Mouse (Mus musculus) testis, adult 2 months (tissue): ENCODE measurements around the gene Rfx4. TPM values are rescaled to one million over a fixed set of nuclear protein-coding genes. Genes with fewer than 3 reads are reported as not detected.

Experiments used
- H3K27ac ChIP-seq: fragments of 200-500 bp; 2 replicates; pipeline ENCODE4 v1.5.1; 2012; ENCODE audit warnings: low read depth, low read length; ENCODE audit not compliant: control insufficient read depth, insufficient read depth
- H3K27me3 ChIP-seq: fragments of 200-500 bp; 2 replicates; pipeline ENCODE4 v1.6.1; 2012; ENCODE audit warnings: mild to moderate bottlenecking, low read length, moderate library complexity; ENCODE audit not compliant: control insufficient read depth, insufficient read depth
- H3K36me3 ChIP-seq: fragments of 200-500 bp; 2 replicates; pipeline ENCODE4 v1.6.1; 2012; ENCODE audit warnings: mild to moderate bottlenecking, low read length; ENCODE audit not compliant: control insufficient read depth, insufficient read depth
- H3K4me1 ChIP-seq: fragments of 200-500 bp; 2 replicates; pipeline ENCODE4 v1.6.1; 2012; ENCODE audit warnings: low read length; ENCODE audit not compliant: control insufficient read depth, insufficient read depth
- H3K4me3 ChIP-seq: fragments of 200-500 bp; 2 replicates; pipeline ENCODE4 v1.5.1; 2012; ENCODE audit warnings: low read depth, mild to moderate bottlenecking, low read length, moderate library complexity, mixed read lengths; ENCODE audit not compliant: control insufficient read depth
- CTCF ChIP-seq: fragments of 200-500 bp; IDR thresholded peaks from 2 replicates; pipeline ENCODE4 v1.5.1; 2012; ENCODE audit warnings: low read depth, mild to moderate bottlenecking, inconsistent platforms, low read length, moderate library complexity; ENCODE audit not compliant: control insufficient read depth, insufficient read depth, insufficient replicate concordance
- POLR2A ChIP-seq: fragments of 200-500 bp; IDR thresholded peaks from 2 replicates; pipeline ENCODE4 v1.6.1; 2012; ENCODE audit warnings: low read depth, mild to moderate bottlenecking, inconsistent platforms, low read length, moderate library complexity; ENCODE audit not compliant: control insufficient read depth
- polyA plus RNA-seq: library from polyadenylated mRNA; depleted of rRNA; stranded (reverse); fragments of >200 nt; gene quantifications from 2 replicates; pipeline ENCODE4 v1.2.3, GENCODE M21; 2012

Rfx4 gene
- polyA plus RNA-seq, 1 experiment, result 93.1 TPM

DNA sequence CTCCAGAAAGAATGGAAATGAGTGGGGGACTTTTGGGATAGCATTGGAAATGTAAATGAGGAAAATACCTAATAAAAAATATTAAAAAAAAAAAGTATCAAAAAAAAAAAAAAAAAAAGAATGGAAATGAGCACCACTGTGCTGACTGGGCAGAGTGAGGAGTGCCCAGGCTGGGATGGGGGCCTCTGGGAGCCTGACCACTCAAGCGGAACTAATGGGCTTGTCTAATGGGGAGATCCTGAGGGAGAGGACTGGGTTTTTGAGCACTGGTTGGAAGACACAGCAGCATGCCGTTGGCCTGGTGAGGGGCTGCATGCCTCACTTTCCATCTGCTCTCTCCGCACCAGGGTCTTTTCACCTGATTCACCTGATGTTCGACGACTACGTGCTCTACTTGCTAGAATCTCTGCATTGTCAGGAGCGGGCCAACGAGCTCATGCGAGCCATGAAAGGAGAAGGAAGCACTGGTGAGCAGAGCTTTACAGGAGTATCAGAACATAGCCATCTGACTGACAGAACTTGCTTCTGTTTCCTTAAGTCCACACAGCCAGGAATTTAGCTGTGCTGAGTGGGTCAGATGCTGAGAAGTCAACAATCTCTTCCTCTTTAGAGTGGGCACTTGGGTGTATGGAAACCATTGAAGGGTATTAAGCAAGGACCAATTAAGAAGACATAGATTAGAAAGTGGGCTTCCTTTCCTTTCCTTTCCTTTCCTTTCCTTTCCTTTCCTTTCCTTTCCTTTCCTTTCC, 124.1 kb downstream of the Rfx4 start:
- Histone ChIP-seq H3K4me1 (no peaks in the 10 kb centered on the region), H3K36me3 (no peaks in the 10 kb centered on the region; the same call in 1 of the 2 replicates)

GRCm38 (mm10) chr10:84882528-84882927, 126.7 kb downstream of the Rfx4 start:
- no peak overlapping the region for H3K27ac ChIP-seq
- no peak for TF ChIP-seq POLR2A
- TF ChIP-seq CTCF, result no peak
- no peaks in the 10 kb centered on the region; the same call in 1 of the 2 replicates for H3K36me3 ChIP-seq
- H3K27me3 ChIP-seq, result no peaks in the 10 kb centered on the region
- H3K4me1 ChIP-seq, result no peaks in the 10 kb centered on the region
- H3K4me3 ChIP-seq, result no peak overlapping the region

More for the DNA sequence above, 124.1 kb downstream of the Rfx4 start:
- Histone ChIP-seq H3K27me3 (no peaks in the 10 kb centered on the region), H3K27ac (no peak overlapping the region), H3K4me3 (no peak overlapping the region)
- TF ChIP-seq CTCF, result no peak
- TF ChIP-seq POLR2A, result no peak

DNA sequence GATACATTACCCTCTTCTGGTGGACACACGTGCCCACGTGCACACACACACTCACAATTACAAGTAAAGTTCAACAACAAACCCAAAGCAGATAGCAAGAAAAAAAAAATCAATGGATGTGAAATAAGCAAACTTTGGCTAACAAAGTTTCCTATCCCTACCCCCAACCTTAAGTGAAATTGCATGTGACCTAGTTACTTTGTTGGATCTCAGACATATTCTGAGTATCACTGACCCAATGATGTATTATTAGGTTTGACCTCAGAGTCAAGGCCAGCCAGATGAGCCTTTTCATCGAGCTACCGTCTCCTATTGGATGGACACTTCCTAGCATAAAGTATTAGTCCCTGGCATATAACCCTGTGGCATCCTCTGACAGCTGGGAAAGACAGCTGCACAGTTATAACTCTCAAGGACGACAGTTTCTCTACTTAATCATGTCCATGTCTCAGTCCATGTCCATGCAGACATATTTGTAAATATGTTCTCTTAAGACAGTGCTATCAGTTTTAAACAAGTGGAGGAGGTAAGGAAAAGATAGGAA, 129.6 kb downstream of the Rfx4 start:
- H3K27me3 ChIP-seq, result no peaks in the 10 kb centered on the region
- no peak overlapping the region for H3K4me3 ChIP-seq
- H3K36me3 ChIP-seq, result no peaks in the 10 kb centered on the region; the same call in 1 of the 2 replicates
- no peak for TF ChIP-seq POLR2A
- TF ChIP-seq CTCF, result no peak
- H3K27ac ChIP-seq, result no peak overlapping the region
- no peaks in the 10 kb centered on the region for H3K4me1 ChIP-seq

DNA sequence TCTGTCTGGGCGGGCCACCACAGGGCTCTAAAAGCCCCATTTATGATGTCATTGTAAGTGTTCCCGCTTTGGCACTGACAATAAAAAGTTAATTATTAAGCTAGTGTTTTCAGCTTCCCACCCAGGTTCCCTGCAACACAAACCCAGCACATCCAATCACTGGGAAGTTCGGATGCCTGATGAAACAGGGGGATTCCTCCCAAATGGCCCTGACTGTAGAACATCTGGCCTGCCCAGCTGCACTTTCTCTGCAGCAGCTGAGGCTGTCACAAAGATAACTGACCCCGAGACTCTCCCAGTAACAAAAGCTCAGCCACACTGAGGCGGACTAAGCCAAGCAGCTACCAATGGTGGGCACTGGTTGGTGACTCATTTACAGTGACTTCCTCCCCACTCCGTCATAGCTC, 130.4 kb downstream of the Rfx4 start:
- TF ChIP-seq POLR2A (no peak), CTCF (no peak)
- no peaks in the 10 kb centered on the region; the same call in 1 of the 2 replicates for H3K36me3 ChIP-seq

DNA sequence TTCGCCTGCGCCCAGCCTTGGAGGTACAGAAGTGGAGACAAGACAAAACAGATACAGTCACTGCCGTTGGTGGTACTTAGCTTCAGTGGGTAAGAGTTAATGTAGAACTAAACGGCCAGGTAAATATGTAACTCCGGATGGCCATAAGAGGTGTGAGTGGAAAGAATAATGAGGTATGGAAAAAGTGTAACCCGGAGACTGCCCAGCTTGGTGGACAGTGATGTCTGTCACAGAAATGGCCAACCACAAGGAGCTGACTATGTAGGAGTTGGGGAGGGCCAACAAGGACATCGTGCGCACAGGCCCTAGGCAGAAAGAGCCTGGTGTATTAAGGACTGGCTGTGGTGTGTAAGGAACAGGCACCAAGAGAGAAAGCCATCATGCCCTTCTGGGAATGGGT, 130.9 kb downstream of the Rfx4 start:
- no peaks in the 10 kb centered on the region; the same call in 1 of the 2 replicates for H3K36me3 ChIP-seq
- H3K27ac ChIP-seq, result no peak overlapping the region
- H3K4me3 ChIP-seq, result no peak overlapping the region
- no peak for TF ChIP-seq POLR2A
- no peak for TF ChIP-seq CTCF
- H3K4me1 ChIP-seq, result no peaks in the 10 kb centered on the region
- H3K27me3 ChIP-seq, result no peaks in the 10 kb centered on the region

More for the DNA sequence above, 130.4 kb downstream of the Rfx4 start:
- Histone ChIP-seq H3K4me3 (no peak overlapping the region), H3K27me3 (no peaks in the 10 kb centered on the region), H3K4me1 (no peaks in the 10 kb centered on the region), H3K27ac (no peak overlapping the region)

GRCm38 (mm10) chr10:84889096-84889846, 133.4 kb downstream of the Rfx4 start:
- Histone ChIP-seq H3K4me1 (no peaks in the 10 kb centered on the region), H3K4me3 (no peak overlapping the region), H3K36me3 (no peaks in the 10 kb centered on the region; the same call in 1 of the 2 replicates), H3K27me3 (no peaks in the 10 kb centered on the region), H3K27ac (no peak overlapping the region)
- TF ChIP-seq POLR2A, result no peak
- no peak for TF ChIP-seq CTCF

GRCm38 (mm10) chr10:84895810-84896358, 140.0 kb downstream of the Rfx4 start:
- Histone ChIP-seq H3K4me1 (no peaks in the 10 kb centered on the region), H3K27ac (no peak overlapping the region), H3K27me3 (no peaks in the 10 kb centered on the region), H3K36me3 (no peaks in the 10 kb centered on the region; the same call in 1 of the 2 replicates), H3K4me3 (no peak overlapping the region)
- TF ChIP-seq CTCF (no peak), POLR2A (no peak)
